ENCODE assay signal across 8 mouse cellular contexts in the genomic region with DNA sequence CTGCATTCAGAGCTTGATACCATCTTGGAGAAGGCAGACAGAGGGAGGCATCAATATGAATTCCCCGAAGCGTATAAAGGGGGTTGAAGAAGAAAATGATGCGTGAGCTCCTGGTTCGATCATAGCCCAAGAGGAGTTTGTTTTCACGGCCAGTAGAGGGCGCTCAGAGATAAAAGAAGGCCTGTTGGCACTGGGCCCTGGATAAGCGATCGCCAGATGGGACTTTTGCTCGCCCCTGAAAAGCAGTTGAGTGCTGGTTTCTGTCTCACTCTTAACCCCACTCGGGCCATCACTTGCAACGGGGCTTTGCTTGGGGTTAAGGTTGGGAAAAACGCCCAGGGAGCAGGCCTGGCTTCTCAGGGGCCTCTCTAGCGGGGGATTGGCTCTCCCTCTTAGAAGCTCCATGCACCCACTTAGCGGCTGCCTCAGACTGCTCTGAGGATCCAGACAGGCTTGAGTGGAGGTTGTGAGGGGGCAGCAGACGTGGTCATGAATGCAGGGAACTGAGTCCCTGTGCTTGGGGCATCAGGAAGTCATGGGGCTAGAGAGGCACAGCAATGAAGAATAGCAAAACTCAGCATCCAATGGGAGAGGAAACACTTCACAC. TPM values are rescaled to one million over a fixed set of nuclear protein-coding genes. Genes with fewer than 3 reads are reported as not detected.
DNase-seq lines count a peak whose midpoint lies in the region; ATAC-seq lines count a peak whose summit lies in the region.

No protein-coding gene starts in this region.

- H3K36me3 ChIP-seq in forebrain, embryonic 13.5 days (ENCODE audit: poor library complexity, severe bottlenecking): peaks cover 27% of the 10 kb centered on the region

- WGBS in forebrain, embryonic 13.5 days: 10% methylated on average over 15 of the region's 15 CpGs

- peak; percentile 66 for DNase-seq in Muller cell, postnatal 12 days (ENCODE audit: inconsistent ontology term)
- DNase-seq in heart, postnatal 4 days: peak; percentile 80
- peak; percentile 62 to 80 for DNase-seq in layer of hippocampus, adult 8-10 months (ENCODE audit: low spot score in 2 of 2)
- DNase-seq in lung, postnatal 10 days: peak; percentile 74
- peak; percentile 90 for DNase-seq in retina, postnatal 1 day
- DNase-seq in urinary bladder, postnatal 25 days (ENCODE audit: low spot score): peak; percentile 75

- H3K27ac ChIP-seq in forebrain, embryonic 13.5 days: peak overlapping the region; percentile 60; the same call in 1 of the 2 replicates

- peaks cover 10% of the 10 kb centered on the region for H3K4me1 ChIP-seq in forebrain, embryonic 13.5 days

- no peak overlapping the region for H3K4me3 ChIP-seq in forebrain, embryonic 13.5 days

- no peaks in the 10 kb centered on the region for H3K27me3 ChIP-seq in forebrain, embryonic 13.5 days

- peak overlapping the region; percentile 38 for H3K4me2 ChIP-seq in forebrain, embryonic 13.5 days

- H3K9ac ChIP-seq in forebrain, embryonic 13.5 days: no peak overlapping the region

- ATAC-seq in cerebellum, adult (ENCODE audit: insufficient number of reproducible peaks, low FRiP score, low TSS enrichment): peak; percentile 50
- ATAC-seq in forebrain, embryonic 13.5 days: peak; percentile 62

- no peaks in the 10 kb centered on the region for H3K9me3 ChIP-seq in forebrain, embryonic 13.5 days (replicated peaks)

RNA-seq across cellular contexts. Expression of a gene that starts 18.1 kb away (rescaled TPM):
- 11.0 and 40.0 TPM in 2 replicates for polyA plus RNA-seq in forebrain, embryonic 13.5 days (2015; fragmentation: Nextera tagmentation; extraction: Ambion mirVana)
- total RNA-seq in heart, postnatal 4 days (2021): under 1 TPM in 1 of 2 experiments, not detected in 1; 0.64 TPM
- 100 to 1,000 TPM; 514 to 576 (median 548) TPM for total RNA-seq in layer of hippocampus, adult 8-10 months (2022)

Comparison
In these comparisons a context has a peak if more than half of its experiments do, and no peak if none do; other contexts are left out.
1. RNA of a gene that starts 18.1 kb away (total RNA-seq): 514 to 576 TPM in layer of hippocampus, adult 8-10 months; 0.64 TPM in heart, postnatal 4 days; every median in the first group is over 100 times any median in the second.
2. Peak in every context shown above with its lines, with median percentiles within 50 percentile points of each other: DNase-seq.